Mouse (Mus musculus): ENCODE measurements around the gene Mthfr.

DNA sequence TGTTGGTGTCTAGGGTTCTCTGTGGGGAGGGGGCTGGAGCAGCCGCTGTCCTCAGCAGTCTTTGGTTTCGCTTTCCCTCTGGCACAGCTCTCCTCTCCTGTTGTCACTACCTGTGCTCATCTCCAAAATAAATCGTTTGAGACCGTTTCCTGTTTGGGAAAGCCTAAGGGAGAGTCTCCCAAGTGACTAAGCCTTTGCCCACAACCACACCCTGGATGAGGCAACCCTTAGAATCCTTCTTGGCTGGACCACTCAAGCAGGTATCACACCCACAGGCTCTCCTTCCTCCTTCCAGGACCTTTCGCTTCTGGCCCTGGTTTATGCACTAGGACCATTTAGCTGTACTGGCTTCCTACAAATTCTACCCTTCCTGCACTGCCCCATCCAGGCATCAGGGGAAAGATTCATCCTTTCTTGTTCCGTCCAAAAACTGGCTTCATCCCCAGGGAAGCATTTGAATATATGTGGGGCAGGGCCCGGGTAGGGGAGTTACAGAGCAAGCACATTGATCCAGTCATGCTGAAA is 45.2 kb upstream of the Mthfr start:
- TF ChIP-seq CTCF (IDR thresholded peaks at IDR 0.05; ENCODE audit: borderline replicate concordance, extremely low read depth, insufficient read depth, insufficient read length) (no peak), POLR2A (IDR thresholded peaks at IDR 0.05; ENCODE audit: borderline replicate concordance, extremely low read depth, insufficient read depth, insufficient read length, poor library complexity, severe bottlenecking) (no peak)
